Mouse (Mus musculus) heart, postnatal 36 days (tissue): ENCODE results near the gene Gm6899. TPM values are rescaled to one million over a fixed set of nuclear protein-coding genes. Genes with fewer than 3 reads are reported as not detected.

ENCODE experiments used
- DNase-seq, 2 experiments: peaks; one replicate each; pipeline ENCODE4 v3.0.0; 2021 to 2022
- intact Hi-C: fragments of 180-260 bp; cut with DNase I; formaldehyde crosslinking; loops from one replicate; pipeline ENCODE4 v1.15.1; 2025
- total RNA-seq, 2 experiments: library from RNA; stranded (reverse); gene quantifications; 2 replicates each; pipeline ENCODE4 v1.2.3; 2021

Gm6899 gene
- not detected for total RNA-seq

- intact Hi-C loops = loop anchor here (5.0 kb wide), 1 partner anchor 206 kb away; the partner anchor contains the start of gene Fancl
- peak; percentile 79 to 84 for DNase-seq
Measured at GRCm38 (mm10) chr11:26593061-26594059, at the start of gene Gm6899, which contains the start of gene Vrk2. Gm6899 (plus strand) TSS chr11:26593241. Vrk2 (minus strand) TSS chr11:26593999.

DNA sequence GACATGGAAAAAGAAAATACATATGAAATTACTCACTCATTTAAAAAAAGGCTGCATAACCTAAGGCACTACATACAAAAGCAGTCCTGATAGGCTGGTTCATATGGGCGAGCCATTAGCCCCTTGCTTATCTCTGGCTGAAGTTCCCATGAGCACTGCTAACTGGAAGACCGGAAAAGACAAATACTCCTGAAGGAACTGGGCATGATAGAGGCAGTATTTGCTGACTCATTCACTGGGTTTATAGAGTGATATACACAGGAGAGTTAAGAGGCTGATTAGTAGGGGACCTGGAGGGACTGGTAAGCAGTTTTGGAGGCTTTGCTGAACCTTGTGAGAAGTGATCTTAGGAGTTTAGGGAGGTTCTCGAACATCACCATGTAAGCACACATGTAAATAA is 41.5 kb upstream of the Gm6899 start:
- DNase-seq = no peak
- intact Hi-C loops = no loop called here

DNA sequence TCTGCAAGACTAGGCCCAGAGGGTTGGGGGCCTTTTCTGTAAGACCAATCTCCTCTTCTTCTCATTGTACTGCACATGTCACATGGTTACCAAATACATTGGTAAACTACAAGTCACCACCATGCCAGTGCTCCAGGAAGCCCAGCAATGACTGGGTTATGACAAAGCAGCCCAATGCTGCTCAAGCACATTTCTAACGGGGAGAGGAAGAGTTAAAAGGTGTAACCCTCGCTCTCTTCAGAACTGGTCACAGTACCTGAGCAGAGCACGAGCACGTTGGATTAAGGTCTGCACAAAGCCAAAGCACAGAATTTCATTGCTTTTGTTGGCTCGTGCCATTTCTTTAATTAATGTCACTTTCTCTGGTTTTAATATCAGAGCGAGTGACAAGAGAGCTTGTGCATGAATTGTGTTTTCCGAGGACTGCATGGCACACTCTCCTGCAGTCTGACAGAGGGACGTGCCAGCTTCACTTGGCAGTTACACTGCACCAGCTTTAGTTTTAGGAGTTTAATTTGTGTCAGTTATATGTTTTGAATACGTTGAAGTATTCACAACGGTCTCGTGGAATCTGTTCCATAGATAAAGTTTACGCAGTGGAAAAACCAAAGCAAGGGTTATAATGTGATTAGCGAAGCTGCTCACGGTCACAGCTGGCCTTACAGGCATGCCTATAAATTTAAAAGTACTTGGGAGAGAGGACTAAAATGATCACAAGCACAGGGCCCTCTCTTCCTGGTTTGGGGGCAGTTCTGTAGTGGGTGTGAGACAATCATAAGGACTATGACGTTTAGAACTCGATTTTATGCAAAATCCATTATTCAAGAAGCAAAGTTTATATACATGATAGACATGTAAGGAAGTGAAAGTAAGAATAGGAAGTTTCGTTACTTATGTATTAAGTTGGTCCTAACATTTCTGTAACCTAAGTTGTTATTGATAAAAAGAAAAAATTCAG is 7.4 kb upstream of the Gm6899 start:
- DNase-seq = no peak
- intact Hi-C loops = no loop called here

GRCm38 (mm10) chr11:26586367-26587183 is 6.5 kb upstream of the Gm6899 start:
- peak in 1 of 2 experiments; percentile 16 for DNase-seq
- intact Hi-C loops = no loop called here

DNA sequence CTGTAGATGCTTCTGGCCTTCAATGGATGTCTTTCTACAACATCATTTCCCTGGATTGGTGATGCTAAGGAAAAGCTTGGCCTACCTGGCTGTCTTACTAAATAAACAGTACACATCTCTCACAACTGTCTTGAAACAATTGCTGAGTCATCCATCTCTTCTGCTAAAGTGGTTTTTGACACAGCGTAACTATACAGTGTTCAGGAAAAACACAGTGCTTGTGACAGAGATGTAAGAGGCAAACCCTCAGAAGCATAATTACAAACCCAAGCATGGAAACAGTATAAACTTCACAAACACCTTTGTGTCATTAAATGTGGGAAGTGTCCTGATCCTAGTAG is 5.9 kb upstream of the Gm6899 start:
- intact Hi-C loops = no loop called here
- DNase-seq = no peak

GRCm38 (mm10) chr11:26592395-26593053 is 517 bp upstream of the Gm6899 start:
- no peak for DNase-seq
- intact Hi-C loops = loop anchor here (5.0 kb wide), 1 partner anchor 205 kb away; the partner anchor contains the start of gene Fancl

DNA sequence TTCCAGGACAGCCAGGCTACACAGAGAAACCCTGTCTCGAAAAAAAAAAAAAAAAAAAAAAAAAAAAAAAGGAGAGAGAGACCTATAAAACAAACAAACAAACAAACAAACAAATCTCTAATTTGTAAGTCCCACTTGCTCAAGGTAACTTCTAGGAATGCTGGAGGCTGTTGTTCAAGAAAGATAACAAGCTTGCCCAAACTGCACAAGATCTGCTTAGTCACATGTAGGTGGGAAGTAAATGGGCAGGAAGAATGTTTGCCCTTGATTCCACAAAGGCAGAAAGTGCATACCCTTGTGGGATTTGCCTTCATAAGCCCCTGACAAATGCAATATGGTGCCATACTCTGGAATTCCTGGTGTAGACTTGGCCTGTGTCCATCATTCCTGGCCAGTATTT is 1.4 kb downstream of the Gm6899 start:
- intact Hi-C loops = loop anchor here (5.0 kb wide), 1 partner anchor 207 kb away; the partner anchor contains the start of gene Fancl

GRCm38 (mm10) chr11:26596186-26596585 is 3.1 kb downstream of the Gm6899 start:
- intact Hi-C loops = no loop called here
- DNase-seq = no peak

More for the DNA sequence above, 1.4 kb downstream of the Gm6899 start:
- DNase-seq = no peak

DNA sequence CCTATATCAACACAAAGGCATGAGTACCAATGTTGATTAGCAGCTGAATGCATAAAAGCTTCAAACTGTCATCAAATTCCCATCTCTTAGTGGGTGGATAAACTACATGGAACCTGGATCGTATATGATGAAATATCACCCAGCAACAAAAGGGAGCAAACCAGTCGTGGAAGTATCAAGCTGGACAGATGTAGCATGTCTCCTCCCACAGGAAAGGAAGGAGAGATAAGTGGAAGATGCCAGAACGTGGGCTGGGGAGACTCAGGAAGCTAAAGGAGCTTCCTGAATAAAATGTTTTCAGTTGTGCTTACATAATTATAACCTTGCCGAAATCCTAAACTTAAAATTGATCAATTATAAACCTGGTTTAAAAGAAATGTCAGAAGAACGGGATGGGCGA is 4.1 kb downstream of the Gm6899 start:
- intact Hi-C loops = no loop called here

DNA sequence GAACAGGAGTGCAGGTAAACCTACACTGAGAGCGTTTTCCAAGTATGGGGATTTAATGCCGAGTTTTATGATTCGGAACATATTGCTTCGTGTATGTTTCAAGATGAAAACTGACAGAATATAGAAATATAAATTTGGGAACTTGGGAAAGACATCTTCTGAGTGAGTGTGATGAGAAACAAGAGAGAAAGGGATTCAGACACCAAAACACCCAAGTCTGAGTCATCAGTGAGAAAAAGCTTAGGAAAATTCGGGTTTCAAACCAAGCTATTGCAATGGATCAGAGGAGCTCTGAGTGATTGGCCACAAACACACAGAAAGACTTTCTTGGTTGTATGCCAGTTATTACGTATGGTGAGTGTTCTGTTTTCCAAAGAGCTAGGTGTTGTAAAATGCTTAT is 4.7 kb downstream of the Gm6899 start:
- intact Hi-C loops = no loop called here
- DNase-seq = no peak

More for the DNA sequence above, 4.1 kb downstream of the Gm6899 start:
- no peak for DNase-seq

GRCm38 (mm10) chr11:26598876-26599275 is 5.8 kb downstream of the Gm6899 start:
- intact Hi-C loops = no loop called here
- no peak for DNase-seq

DNA sequence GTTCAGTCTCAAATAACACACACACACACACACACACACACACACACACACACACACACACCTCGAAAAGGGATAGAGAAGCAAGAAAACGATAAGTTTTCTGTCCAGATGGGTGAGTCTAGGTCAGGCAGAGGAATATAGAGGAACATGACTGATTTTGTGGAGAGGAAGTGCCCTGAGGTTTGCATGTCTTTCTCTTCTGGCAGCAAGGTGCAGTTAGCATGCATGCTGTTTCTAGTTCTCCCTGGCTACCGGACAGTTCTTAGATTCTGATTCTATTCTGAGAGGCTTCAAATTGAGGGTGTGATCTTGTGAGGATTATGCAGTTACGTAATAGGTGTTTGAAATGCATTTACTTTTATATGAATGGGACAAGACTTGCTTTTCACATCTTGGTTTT is 7.7 kb downstream of the Gm6899 start:
- no peak for DNase-seq
- intact Hi-C loops = no loop called here

- intact Hi-C loops = no loop called here
- no peak for DNase-seq
Measured at GRCm38 (mm10) chr11:26601571-26602175, 8.6 kb downstream of the Gm6899 start.

DNA sequence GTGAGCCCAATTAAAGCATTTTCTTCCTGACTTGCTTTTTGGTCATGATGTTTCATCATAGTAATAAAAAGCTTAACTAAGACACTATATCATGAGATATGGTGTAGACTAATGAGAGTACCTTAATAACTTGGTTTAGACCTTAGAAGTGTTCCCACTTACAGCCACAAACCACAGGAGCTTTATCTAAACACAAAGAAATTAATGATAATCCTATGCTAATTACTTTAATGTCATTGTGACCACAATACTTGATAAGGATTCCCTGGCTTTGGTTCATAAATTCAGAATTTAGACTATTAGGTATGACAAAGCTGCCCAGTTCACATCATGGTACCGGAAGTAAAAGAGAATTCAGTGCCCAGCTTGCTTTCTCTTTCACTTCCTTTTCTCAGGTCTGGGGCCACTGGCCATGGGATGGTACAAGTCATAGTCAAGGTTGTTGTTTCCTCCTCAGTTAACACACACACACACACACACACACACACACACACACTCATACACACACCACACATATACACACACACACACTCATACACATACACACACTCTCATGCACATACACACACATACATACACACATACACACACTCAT is 11.1 kb downstream of the Gm6899 start:
- DNase-seq = no peak
- intact Hi-C loops = no loop called here

DNA sequence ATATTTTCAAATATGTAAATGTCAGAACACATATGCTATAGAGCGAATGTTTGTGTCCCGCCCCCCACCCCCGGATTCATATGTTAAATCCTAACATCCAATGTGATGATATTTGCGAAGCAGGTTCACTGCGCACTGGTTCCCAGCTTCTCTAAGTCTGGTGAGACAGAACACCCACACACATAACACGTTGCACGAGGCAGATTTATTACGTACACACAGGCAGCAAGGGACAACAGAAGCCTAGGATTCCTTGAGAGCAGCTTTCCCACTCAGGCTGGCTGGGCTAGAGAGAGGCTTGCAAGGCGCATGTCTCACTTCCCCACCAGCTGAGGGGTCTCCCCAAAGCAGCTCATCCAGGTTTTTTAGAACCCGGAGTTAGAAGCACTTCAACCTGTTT is 15.8 kb downstream of the Gm6899 start:
- intact Hi-C loops = no loop called here
- DNase-seq = no peak

DNA sequence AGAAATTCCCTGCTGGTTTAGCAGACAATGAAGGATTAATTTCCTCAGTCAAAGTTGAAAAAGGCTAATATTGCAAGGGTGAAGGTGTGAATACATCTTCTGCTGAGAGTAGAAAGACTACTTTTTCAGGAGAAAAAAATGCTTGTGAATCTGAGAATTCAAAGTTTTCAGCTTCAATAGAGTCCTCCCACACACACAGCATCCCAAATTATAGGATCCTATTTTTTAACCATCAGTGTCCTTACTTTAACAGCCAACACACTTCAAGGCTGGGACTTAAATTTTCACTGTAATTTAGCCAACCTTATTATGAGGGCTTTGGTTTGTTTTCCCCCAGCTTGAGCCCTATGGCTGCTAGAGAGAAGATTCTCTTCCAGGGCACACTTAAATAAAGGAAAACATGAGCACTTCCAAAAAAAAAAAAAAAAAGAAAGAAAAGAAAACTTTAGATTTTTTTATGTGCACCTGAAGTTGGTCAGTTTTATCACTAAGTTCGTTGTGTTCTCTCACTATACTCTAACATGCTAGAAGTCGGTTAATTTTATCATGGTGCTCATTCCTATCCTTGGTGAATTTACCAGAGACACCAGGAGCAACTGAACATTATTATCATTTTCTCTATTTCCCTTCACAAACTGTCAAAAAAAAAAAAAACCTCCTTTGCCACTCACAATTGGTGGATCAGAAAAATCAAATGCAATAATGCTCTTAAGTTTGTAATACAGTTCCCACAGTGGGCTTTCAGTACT is 25.6 kb downstream of the Gm6899 start:
- no peak for DNase-seq
- intact Hi-C loops = no loop called here

DNA sequence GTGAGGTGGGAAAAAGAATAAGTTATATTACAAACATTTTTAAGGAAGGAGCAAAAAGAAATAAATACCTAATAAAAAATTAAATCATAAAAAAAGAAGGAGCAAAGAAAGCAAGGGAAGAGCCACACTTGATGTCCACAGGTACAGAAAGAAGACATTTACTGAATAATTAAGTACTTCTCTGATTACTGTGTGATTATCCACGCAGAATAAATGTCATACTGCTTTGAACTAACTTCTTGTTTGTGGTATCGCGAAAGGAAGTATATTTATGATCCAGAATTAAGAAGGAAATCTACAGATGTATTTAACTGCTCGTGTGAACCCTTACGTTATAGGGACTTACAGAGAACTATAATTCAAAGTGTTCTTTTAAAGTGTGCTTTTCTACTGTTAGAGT is 29.7 kb downstream of the Gm6899 start:
- no peak for DNase-seq
- intact Hi-C loops = no loop called here

DNA sequence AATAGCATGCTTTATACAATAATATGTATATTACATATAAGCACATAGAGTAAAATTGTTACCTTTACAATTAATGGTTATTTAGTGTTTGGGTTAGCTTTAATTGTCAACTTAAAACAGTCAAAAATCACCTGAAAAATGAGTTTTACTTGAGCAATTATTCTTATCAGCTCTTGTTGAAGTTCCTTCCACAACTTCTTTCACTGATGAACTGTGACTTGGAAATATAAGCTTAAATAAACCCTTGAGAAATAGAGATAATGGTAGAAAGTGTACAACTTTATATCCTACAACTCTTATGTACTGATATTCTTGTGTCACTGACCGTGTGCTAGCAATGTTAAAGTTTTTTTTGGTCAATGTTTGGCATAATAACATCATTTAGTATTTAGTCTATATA is 43.2 kb downstream of the Gm6899 start:
- intact Hi-C loops = no loop called here

More for the DNA sequence above, 43.2 kb downstream of the Gm6899 start:
- no peak for DNase-seq
